Mouse (Mus musculus) small intestine, adult 2 months (tissue): ENCODE measurements around the gene Grsf1.

Experiments
- CTCF ChIP-seq: fragments of 200-500 bp; IDR thresholded peaks from 2 replicates; pipeline ENCODE4 v1.5.1; 2012; ENCODE audit warnings: low read depth, mild to moderate bottlenecking, control low read depth, inconsistent platforms, low read length, moderate library complexity, mixed read lengths; ENCODE audit not compliant: insufficient replicate concordance, insufficient read length; ENCODE audit errors: extremely low read depth
- POLR2A ChIP-seq: fragments of 200-500 bp; IDR thresholded peaks from 2 replicates; pipeline ENCODE4 v1.6.1; 2012; ENCODE audit warnings: low read depth, mild to moderate bottlenecking, control low read depth, inconsistent platforms, low read length, moderate library complexity

GRCm38 (mm10) chr5:88631545-88631944, 44.4 kb downstream of the Grsf1 start:
- no peak for TF ChIP-seq POLR2A
- TF ChIP-seq CTCF, result no peak
